Mouse (Mus musculus) yolk sac, embryonic 10.5 days (tissue): ENCODE measurements around the gene Hnrnpll.

Experiments
- DNase-seq: peaks from one replicate; pipeline ENCODE4 v3.0.0-alpha.2; 2017; ENCODE audit warnings: low spot score

Gene Hnrnpll

DNA sequence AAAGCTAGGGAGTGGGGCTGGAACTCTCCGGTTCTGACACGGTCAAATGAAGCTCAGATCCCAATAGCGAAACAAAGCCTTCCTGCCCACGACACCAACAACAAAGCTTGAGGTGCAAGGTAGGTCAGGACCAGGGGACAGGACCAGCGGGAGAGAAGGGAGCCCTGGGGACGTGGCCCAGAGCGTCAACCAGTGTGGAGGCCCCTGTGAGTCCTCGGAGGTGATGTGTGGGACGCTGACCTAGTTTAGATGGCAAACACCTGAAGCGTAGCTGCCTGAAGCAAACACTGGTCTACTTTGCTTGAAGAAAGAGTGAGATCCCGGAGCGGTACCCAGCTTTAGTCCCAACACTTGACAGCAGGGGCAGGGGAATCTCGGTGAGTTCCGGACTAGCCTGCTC, 62.5 kb downstream of the Hnrnpll start:
- no peak for DNase-seq

DNA sequence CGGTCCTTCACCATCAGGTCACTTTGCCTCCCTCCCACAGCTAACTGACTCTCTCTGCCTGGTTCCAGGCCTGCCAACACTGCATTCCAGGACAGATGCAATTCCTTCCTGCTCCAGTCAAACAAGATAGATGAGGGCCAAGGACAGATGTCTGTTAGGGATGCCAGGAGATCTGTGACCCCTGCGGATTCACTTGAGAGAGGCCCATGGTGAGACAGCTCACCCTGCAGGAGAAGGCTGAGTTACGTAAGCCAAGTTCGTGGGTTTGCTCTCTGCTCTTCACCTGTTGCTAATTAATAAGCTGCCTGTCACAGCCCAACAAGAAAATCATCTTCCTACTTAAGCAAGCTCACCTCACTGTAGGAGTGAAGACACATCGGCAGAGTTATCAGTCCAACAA, 63.1 kb downstream of the Hnrnpll start:
- no peak for DNase-seq

DNA sequence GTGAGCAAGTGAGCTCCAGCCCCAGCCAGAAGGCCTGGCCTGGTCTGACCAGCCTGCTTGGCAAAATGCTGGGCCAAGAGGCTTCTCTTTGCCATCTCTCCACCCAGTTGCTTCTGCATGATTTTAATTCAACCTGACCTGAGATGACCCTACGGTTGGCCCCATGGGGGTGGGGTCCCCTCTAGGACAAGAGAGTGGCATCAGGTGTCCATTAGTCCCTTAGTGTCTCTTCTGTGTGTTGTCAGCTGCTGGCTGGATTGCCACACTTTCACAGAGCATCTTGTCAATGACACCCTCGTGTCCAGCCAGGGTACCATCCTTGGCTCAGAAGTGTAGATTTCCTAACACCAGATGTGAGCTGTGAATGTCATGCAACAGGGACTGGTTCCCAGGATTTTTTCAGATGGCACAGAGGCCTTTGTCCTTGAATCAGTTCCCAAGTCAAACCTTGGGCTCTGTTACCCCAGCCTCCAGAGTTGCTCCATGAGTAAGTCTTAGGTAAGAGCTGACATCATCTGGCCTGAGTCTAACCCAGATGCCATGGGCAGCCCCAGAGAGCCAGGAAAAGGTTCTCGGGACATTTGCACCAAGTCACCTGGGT, 66.9 kb downstream of the Hnrnpll start:
- no peak for DNase-seq

DNA sequence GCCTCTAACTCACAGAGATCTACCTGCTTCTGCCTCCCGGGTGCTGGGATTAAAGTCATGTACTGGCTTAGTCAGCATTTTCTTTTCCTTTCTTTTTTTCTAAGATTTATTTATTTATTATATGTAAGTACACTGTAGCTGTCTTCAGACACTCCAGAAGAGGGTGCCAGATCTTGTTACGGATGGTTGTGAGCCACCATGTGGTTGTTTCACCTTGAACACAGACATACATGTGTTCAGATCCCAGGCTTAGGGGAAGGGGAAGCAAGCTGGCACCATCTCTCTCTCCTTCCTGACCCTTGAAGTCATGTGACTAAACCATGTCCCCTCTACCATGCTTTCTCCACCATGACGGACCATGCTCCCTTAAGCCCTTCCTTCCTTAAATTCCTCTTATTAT, 70.0 kb downstream of the Hnrnpll start:
- DNase-seq: no peak

DNA sequence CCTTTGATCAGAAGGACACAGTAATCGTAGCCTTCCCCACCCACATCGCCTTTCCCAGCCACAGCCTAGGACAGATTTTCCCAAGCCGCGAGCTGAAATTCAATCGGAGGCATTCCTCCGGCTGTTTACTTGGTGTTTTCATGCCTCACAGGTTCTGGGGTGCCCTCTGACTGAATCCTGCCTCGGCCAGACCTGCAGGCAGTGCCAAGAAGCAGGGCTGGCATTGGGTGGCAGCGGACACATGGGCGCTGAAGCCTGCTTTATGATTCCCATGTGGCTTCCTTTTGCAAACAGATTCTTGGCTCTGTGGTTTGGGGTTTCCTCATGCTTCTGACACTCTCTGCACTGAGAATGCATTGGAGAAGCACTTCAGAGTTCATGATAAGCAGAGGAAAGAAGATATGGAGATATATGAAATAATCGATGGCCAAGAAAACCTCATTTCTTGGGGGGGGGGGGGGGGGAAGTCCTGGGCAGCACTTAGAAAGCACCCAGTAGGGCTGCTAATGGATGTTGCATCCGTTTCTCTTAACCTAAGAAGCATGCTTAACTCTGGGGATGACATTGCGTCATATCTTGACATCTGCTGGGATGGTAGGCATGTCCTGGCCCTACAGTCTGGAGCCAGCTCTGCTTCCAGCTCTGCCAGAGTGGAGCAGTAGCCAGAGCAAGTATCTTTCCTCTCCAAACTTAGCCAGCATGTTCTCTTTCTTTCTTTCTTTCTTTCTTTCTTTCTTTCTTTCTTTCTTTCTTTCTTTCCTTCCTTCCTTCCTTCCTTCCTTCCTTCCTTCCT, 70.8 kb downstream of the Hnrnpll start:
- no peak for DNase-seq

DNA sequence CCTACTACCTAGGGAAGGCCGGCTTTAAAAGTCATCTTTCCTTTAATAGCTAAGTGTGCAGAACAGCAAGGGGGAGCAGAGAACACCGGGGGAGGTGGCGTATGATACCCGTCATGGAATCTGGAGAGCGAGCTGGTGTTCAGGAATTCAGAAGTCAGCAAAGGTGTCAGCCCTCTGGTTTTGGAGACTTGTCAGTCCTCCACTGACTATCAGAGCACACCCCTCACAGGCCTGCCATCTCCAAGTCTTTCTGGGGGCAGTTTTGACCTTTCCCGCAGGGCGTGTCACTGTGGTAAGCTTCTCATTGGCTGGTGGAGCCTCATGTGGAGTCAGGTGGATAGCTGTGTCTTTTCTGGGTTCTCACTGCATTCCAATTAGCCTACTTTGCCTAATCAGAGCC, 72.0 kb downstream of the Hnrnpll start:
- DNase-seq: no peak

DNA sequence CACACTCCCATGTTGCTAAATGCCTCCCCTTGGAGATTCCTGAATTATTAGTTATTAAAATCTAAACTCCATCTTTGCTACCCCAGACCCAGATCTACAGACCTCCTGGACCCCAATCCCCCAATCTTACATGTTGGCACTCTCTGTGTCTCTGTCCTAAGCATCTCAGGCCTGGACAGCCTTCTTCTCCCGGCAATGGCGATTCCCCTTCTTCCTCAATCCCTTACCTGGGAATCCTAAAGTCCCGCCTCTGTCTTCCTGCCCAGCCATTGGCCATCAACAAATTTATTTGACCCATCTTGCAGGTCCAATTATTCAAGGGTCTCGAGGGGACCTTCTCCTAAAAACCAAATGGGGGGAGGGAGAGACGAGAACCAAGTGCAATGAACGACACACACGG, 77.7 kb downstream of the Hnrnpll start:
- DNase-seq: no peak

DNA sequence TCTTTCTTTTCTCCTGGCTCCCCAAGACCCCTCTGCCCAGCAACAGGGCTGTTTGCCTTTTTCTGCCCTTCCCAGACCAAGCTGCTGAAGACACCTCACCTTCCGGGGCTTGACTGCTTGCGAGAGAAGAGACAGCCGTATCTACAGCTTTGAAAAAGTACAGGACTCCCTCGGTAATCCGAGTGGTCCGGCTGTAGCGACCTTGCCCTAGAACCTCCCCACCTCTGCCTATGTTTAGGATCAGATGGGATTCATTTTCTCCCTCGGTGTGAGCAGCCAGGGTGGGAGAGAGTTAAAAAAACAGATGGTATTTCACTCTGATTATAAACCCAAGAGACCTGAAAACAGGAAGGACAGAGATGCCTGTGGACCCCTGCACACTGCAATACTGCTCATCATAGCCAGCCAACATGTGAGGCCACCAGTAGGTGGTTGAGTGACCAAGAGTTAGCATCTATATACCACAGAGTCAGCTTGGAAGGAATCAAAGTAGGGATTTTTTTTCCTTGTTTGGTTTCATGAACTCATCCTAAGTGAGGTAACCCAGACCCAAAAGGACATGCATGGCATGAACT, 79.1 kb downstream of the Hnrnpll start:
- no peak for DNase-seq

DNA sequence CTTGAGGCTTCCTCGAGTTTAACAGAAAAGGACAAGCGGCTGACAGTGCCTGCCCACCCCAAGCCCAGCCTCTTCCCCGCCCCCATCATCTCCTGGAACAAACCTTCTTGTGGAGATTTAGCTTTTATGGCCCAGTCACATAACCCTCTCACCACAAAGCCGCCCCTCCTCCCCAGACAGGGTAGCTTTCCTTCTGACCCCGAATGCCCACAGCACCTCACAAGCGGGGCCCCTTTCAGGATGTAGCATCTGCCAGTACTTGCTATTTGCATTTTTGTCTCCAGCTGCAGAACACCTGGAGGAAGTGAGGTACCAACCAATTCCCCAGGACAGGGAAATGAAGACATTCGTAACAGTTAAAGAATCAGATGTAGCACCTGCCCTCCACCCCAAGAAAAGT, 79.6 kb downstream of the Hnrnpll start:
- DNase-seq: no peak

DNA sequence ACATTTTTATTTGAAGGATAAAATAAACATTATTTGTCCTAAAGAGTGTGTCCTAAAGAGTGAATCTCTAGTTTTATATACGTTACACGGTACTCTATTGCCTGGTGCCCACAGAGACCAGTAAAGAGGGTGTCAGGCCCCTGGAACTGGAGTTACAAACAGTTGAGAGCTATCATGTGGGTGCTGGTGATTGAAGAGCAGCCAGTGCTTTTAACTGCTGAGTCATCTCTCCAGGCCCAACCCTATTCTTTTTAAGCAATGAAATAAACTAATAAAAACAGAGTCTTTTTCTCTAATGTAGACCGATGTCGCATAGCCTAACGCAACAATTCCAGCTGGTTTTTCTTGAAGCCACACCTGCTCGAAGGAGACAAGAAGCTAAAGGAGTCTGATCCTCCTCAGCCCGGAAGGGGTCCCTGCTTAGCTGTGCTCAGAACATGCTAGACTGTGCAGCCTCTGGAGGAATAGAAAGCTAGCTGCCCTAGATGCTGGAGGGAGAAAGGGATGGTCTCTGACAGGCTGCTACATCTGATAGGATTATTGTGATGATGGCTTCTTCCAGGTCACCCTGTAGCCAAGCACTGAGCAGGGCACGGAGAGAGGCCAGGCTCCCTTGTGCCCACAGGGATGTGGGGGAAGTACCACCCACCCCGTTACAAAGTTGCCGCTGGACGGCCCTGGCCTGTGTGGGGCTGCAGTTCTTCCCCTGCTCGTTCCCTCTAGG, 80.2 kb downstream of the Hnrnpll start:
- DNase-seq: no peak

DNA sequence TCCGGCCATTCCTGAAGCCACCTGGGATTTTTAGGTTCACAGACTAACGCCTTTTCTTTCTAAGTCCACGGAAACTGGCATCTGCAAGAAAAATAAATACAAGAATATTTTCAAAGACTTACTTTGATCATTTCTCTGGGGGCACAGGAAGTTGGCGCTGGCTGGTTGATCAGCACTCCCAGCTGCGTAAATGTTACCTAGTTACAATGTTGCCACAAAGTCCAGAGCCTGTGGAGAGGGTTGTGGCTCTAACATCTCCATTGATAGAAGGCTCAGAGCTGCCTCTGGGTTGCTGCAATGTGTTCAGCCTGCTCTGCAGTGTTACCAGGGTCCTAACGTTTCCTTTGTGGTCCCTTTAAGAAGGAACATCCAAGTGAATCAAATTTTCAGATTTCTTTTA, 80.8 kb downstream of the Hnrnpll start:
- DNase-seq: no peak

DNA sequence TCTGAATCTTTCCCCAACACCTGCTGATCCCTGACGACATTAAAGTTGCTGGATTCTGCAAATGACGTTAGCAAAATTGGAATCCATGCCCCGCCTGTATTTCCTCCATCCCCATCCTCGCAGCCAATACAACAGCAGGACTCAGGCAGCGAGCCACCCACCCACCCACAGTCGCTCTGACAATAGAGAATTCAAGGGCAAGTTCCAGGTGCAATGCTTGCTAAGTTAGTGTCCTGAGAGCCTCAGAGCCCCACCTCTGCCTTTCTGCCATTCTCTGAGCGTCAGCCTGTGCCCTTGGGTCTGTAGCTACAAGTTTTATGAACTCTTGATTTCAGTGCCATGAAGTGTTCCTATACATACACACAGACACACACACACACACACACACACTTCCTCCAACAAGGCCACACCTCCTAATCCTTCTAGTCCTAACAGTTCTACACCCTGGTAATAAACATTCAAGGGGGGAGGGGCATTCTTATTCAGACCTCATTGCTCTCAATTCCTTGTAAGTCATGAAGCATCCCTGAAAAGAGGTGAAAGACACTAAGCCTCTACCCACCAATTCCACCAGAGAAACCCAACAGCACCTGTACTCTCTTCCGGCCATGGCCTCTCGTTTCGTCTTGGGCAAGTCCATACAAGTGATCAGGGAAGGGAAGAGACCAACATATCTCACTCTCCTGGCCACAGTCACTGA, 81.6 kb downstream of the Hnrnpll start:
- no peak for DNase-seq
